Mouse (Mus musculus): ENCODE data around the gene Pla2g2f.

The Pla2g2f gene

GRCm38 (mm10) chr4:138716697-138717096 is 40.7 kb downstream of the Pla2g2f start:
- DNase-seq (ENCODE audit: low read depth) = no peak

- no peak for DNase-seq (ENCODE audit: low read depth)
Observed at GRCm38 (mm10) chr4:138714186-138714585, 43.2 kb downstream of the Pla2g2f start.

DNA sequence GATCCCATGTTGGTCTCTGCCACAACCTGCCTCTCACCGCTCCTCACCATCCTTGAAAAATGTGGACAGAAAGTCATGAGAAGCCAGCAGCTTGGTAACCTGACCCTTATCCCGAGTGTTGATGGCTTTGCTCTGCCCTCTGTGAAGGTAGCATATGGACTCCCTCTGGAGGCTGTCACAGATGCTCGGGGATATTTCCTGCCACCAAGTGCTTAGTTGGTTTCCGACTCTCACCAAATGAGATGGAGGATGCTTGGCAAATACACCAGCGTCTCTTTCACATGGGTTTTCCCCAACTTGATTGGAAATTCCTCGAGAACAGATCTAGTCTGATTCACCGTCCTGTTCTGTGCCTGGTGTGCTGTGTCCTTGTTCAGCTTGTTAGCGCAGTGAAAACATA is 44.8 kb downstream of the Pla2g2f start:
- no peak for DNase-seq (ENCODE audit: low read depth)

DNA sequence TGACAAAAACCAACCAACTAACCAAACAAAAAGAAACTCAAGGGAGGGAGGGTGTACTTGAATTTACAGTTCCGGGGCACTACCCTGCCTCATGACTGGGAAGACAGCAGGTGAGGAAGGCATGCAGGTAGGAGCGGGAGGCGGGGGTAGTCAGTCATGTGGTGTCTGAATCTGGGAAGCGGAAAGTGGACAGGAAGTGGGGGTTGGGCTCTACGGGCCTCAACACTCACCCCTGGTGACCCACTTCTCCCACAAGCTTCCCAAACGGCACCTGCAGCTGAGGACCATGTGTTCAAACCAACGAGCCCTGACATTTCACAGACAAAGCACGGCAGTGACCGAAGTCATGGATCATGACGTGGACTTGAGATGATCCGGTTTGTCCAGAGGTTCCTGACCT is 45.3 kb downstream of the Pla2g2f start:
- DNase-seq (ENCODE audit: low read depth) = no peak

- DNase-seq (ENCODE audit: low read depth) = no peak
Observed at GRCm38 (mm10) chr4:138711051-138711820, 46.2 kb downstream of the Pla2g2f start.

GRCm38 (mm10) chr4:138710633-138711032 is 46.8 kb downstream of the Pla2g2f start:
- no peak for DNase-seq (ENCODE audit: low read depth)

DNA sequence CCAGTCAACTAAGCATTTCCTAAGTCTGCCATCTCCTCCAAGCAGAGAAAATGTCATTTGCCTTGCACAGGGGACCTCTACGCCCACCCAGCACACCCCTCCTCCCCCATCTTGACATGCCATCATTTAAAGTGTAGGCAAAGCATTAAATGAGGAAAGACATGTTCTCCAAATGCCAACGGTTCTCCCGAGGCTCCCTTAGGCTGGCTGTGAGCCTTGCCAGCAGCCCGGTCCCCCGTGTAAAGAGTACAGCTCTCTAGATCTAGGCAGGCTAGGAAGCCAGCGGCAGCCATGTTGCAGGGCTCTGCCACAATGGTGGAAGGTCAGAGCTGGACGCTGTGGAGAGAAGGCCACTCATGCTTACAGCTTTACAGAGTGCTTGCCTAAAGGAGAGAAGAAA is 47.5 kb downstream of the Pla2g2f start:
- DNase-seq (ENCODE audit: low read depth) = no peak

DNA sequence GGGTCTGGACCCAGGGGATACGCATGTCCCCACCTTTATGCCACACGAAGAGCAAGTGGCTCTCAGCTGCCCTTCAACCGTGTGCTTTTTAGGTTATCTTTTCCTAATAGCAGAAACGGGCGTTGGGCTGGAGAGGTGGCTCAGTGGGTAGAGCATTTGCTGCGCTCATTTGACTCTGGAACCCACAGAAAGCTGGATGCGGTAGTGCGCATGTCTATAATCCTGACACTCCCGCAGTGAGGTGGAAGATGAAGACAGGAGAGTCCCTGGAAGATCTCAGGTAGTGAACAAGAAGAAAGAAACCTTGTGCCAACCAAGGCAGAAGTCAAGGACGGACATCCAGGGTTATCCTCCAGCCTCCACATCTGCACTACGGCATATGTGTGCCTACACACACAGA is 48.2 kb downstream of the Pla2g2f start:
- no peak for DNase-seq (ENCODE audit: low read depth)

- no peak for DNase-seq (ENCODE audit: low read depth)
Observed at GRCm38 (mm10) chr4:138708636-138709035, 48.8 kb downstream of the Pla2g2f start.

DNA sequence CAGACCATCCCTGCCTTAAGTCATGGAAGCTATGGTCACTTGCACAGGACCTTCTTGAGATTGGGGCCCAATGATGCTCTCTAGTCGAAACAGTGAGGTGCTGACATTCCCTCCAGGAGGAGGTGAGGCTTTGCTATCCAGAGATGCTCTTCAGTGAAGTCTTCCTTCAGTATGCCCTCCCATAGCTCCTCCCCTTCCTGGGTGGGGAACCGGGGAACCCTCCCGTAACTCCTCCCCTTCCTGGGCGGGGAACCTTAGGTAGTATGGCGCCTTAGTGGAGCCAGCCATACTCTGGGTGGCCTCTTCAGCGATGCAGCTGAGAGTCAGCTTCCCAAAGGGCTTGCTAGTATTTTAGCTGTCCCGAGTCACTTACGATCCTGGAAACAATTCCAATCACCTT is 50.8 kb downstream of the Pla2g2f start:
- no peak for DNase-seq (ENCODE audit: low read depth)

- no peak for DNase-seq (ENCODE audit: low read depth)
Observed at GRCm38 (mm10) chr4:138704169-138704568, 53.3 kb downstream of the Pla2g2f start.

GRCm38 (mm10) chr4:138703591-138703990 is 53.8 kb downstream of the Pla2g2f start:
- DNase-seq (ENCODE audit: low read depth) = no peak

- no peak for DNase-seq (ENCODE audit: low read depth)
Observed at GRCm38 (mm10) chr4:138702528-138702927, 54.9 kb downstream of the Pla2g2f start.

DNA sequence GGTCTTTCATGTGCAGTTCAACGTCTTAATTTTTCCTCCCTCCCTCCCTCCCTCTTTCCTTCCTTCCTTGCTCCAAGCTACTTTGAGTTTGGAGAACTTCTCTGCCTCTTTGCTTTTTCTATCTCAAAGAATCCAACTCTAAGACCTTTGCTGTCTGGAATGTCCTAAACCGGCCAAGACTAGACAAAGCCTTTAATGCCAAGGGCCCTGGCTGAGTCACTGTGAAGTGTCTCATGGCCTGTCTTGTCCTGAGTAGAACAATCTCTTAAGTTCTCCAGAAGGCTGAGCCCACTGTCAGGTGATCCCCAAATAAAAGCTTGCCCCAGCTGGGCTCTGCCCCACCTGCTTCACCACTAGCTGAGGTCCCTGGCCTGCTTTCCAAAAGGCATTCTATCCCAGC is 55.4 kb downstream of the Pla2g2f start:
- no peak for DNase-seq (ENCODE audit: low read depth)

DNA sequence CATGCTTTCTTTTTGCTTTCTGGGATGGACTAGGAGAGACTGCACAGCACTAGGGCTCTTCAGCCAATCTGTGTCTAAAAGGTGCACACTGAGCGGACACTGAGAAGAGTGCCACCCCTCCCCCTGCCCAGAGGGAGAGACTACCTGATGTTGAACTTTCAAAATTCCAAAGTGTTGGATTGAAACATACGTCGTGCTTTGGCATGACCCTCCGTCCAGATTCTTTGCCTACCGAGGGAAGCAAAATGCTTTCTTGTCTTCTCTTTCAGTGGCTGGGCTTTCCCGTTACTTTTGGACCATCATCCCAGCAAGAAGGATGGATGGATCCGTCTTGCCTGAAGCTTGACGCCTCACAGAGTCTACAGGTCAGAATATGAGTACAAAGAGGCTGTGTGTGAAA is 56.3 kb downstream of the Pla2g2f start:
- no peak for DNase-seq (ENCODE audit: low read depth)
